Mouse (Mus musculus): ENCODE data around the gene Topbp1.
"Not testable (repeated sequence)": the region's sequence is repeated elsewhere in the genome, so short reads cannot be mapped to it uniquely, and the experiment has no call there.

Gene Topbp1

DNA sequence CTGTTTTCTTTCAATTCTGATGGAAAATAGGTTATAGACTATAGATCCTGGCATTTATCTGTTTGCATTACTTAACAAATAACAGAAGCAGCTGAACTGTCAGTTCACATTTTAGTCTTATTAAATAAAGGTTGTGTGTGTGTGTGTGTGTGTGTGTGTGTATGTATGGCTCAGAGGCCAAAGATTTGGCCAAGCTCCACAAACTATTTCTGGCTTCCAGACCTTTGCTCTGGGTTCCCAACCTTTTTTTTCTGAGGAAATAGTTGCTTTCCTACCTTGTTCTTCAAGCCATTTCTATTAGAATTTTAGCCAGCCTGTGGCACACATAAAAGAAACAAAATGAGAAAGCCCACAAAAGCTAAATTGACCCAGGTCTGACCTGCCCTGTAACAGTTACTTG, 43.8 kb downstream of the Topbp1 start:
- in situ Hi-C loops (cut with MboI), result no loop called here

GRCm38 (mm10) chr9:103353500-103354260, 48.7 kb downstream of the Topbp1 start:
- in situ Hi-C loops (cut with MboI), result not testable (repeated sequence)

GRCm38 (mm10) chr9:103357893-103358292, 52.9 kb downstream of the Topbp1 start:
- in situ Hi-C loops (cut with MboI), result no loop called here

GRCm38 (mm10) chr9:103358545-103358944, 53.5 kb downstream of the Topbp1 start:
- in situ Hi-C loops (cut with MboI), result no loop called here

DNA sequence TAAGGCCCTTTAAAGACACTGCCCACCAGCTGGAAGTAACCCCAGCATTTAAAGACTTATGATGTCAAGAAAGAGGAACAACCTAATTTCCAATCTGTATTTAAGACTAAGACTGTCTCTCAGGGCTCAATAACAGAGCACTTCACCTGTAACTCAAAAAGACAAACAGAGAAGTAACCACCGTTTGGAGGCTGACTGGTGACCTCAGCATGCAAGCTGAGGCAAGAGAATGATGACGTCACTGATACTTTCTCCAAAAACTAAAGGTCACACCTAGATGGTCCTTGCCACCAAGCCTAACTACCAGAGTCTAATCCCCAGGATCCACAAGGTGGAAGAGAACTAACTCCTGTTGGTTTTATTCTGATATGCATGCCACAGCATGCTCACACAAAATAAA, 55.6 kb downstream of the Topbp1 start:
- in situ Hi-C loops (cut with MboI), result loop anchor here (5.0 kb wide), 1 partner anchor 77 kb away; no protein-coding TSS in a partner anchor

GRCm38 (mm10) chr9:103363088-103363487, 58.1 kb downstream of the Topbp1 start:
- in situ Hi-C loops (cut with MboI), result loop anchor here (5.0 kb wide), 1 partner anchor 74 kb away; no protein-coding TSS in a partner anchor

DNA sequence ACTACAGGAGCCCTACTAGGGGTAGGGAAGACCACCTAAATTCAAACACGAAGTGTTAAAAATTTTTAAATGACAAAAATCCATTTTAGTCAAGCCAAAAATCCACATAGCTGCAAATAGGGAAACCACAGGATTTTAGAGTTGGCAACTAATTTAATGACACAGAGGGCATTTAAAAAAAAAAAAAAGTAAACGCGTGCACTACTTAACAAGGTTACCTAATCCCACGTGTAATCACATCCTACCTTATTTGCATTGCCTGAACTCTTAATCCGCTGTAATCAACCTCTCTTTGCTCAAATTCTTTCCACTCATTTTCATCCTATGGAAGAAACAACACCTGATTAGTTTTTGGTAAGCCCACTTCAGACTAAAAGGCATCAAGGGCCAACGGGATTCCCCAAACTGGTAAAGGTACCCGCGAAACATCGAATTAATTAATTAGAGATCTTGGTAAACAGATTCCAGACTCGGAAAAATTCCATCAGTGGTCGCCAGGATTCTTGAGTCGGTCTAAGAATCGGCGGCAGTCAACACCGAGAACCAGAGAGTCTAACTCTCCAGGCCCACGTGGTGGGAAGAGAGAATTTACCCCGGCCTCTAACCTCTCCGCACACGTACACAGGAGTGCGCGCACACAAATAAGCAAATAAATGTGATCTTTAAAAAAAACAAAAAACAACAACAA, 58.9 kb downstream of the Topbp1 start:
- in situ Hi-C loops (cut with MboI), result loop anchor here (5.0 kb wide), 1 partner anchor 73 kb away; no protein-coding TSS in a partner anchor

DNA sequence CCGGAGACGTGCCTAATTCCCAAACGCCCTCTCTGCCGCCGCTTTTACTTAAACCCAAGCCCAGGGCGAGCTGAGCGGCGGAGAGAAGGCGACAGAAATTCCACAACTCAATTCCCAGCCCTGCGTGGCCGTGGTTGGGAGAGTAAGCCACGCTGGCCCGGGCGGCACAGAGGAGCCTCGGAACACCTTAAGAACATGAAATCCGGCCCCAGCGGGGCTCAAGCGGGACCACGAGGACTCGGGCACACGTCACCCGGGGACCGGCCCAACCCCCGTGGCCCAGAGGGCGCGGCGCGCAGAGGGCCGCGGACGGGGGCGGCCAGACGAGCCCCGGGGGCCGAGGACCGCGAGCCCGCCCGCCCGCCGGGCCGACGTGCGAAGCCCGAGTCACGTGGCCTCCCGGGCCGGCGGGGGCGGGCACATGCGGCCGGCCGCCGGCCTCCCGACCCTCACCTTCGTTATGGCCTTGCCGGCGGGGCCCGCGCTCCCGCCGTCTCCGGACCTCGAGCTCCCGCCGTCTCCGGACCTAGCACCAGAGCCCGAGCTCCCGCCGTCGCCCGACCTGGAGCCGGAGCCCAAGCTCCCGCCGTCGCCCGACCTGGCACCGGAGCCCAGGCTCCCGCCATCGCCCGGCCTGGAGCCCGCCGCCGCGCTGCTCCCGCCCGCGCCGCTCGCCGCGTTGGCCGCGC, 59.7 kb downstream of the Topbp1 start:
- in situ Hi-C loops (cut with MboI), result loop anchor here (5.0 kb wide), 1 partner anchor 73 kb away; no protein-coding TSS in a partner anchor

GRCm38 (mm10) chr9:103365290-103366247, 60.6 kb downstream of the Topbp1 start, which contains the start of gene Cdv3:
Gene Cdv3, minus strand, starts transcription at chr9:103365840.
- in situ Hi-C loops (cut with MboI), result no loop called here

DNA sequence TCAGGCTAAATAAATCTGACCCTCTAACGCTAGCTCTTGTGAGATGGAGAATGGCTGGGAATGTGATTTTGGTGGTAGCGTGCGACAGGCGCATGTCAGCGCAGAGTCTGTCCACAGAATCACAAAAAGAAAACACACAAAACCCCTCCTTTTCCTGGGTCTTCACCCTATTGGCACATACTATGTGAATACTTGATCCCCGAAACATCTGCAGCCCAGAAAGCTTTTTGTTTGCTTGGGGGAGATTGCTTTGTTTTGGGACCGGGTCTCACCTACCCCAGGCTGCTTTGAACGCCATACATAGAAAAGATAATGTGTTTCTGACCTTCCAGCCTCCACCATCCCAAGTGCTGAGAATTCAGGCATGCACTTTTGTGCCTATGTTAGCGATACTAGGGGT, 61.3 kb downstream of the Topbp1 start:
- in situ Hi-C loops (cut with MboI), result no loop called here

DNA sequence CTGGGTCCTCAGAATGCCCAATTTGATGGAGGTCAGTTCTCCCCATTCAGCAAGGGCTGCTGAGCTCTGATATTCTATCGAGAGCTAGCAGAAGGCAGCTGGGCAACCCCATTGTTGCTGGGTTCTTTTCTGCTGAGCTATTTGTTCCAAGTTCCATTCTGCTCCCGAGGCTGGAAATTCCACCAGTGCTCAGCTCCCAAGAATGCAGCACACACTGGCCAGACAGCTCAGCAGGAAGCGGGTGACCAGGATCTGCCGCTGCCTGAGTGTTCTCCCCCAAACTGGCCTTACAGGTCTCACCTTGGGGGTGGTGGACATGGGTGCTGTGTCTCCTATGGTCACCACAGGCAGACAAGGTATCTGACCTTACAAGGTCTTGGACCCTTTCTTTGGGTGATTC, 64.9 kb downstream of the Topbp1 start:
- in situ Hi-C loops (cut with MboI), result no loop called here

DNA sequence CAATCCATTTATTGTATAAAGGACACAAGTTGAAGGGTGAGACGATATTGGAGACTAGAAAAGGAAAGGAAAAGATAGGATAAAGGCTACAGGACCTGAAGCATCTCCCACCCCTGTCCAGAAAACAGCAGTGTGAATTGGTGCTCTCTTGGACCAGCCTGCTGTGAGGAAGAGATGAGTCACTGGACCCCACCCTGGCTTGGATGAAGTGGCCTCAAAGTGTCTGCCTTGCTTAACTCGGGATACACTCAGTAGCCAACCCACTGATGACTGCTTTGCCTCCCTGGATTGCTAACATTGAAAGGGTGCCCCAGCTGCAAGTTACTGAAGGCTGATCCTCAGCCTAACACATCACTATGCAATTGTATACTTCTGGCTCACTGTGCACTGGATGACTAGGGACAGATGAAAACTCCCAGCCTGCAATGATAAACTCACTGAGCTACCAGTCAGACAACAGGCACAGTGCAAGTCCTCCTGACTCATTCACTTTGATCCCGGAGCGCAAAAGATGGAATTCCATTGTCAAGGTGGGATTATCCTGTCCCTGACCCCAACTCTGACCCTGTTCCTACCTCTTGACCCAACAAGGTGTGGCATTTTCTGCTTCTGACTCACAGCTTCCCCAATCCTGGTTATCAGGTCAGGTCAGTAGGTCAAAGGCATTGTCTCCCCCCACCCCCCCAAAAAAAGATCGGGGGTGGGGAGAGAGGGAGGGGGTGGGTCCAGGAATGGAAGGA, 67.4 kb downstream of the Topbp1 start:
- in situ Hi-C loops (cut with MboI), result no loop called here

DNA sequence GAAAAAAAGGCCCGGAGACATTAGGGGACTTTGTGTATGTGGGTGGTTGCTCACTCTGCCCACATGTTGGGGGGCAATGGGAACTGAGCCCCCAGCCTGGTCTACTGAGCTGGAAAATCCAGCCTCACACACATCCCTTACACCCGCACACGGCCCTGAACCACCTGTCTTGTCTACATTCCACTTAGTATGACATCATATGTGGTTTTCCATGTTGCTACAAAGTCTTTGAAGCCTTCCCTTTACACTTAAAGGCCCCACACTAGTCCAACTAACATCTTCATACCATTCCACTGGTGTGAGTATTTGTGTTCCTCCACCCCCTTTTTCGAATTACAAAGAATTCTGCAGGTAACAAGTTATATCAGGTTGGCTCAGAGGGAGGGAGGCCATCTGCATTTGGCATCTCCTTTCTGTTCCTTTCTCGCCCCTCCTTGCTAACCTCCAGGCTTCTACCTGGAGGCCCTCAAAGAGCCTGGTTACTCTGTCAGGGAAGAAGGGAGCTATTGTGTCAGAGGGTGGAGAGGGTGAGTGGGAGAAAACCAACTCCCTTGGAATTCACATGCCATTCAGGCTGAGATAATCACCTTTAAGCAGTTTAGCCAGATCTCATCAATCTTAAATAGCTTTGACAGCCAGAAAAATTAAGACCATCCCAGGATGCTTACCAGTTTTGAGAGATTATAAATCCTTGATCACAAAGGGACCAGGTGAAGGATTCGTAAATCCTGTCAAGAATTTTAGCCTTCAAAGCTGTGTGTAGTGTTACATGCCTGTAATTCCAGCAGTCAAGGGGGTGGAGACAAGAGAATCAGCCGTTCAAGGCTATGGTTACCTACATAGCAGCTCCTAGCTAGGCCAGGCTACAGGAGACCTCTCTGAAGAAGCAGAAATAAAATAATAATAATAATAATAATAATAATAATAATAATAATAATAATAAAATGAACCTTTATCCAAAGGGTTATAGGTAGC, 71.6 kb downstream of the Topbp1 start:
- in situ Hi-C loops (cut with MboI), result no loop called here

DNA sequence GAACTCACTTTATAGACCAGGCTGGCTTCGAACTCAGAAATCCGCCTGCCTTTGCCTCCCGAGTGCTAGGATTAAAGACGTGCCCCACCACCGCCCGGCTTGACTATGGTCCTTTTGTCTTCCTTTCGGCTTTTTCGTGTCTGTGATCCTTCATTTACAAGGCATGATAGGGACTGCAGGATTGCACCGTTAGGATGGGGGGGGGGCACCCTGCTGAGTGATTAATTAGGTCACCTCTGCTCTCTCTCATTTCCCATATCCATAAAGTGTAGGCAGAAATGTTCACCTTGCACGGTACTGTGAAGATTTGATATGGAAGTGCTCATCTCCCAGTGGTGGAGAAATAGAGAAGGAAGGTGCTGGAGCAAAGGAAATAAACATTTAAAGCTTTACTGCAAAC, 73.7 kb downstream of the Topbp1 start:
- in situ Hi-C loops (cut with MboI), result no loop called here

DNA sequence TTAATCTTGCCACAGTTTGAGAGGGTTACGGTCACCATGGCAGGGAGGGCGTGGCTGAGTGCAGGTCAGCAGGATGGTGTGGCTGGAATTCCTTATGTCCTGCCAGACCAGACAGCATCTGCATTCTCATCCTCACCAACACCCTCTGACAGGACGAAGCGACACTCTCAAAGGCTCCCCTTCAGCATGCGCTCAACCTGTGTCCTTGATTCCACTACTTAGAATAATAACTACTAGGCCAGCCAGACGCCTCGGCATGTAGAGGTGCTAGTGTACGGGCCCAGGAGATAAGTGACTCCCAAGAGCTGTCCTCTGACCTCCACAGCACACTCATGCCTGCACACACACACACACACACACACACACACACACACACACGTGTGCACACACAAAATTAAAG, 74.2 kb downstream of the Topbp1 start:
- in situ Hi-C loops (cut with MboI), result no loop called here

- in situ Hi-C loops (cut with MboI), result no loop called here
Measured at GRCm38 (mm10) chr9:103380566-103380965, 75.6 kb downstream of the Topbp1 start.

DNA sequence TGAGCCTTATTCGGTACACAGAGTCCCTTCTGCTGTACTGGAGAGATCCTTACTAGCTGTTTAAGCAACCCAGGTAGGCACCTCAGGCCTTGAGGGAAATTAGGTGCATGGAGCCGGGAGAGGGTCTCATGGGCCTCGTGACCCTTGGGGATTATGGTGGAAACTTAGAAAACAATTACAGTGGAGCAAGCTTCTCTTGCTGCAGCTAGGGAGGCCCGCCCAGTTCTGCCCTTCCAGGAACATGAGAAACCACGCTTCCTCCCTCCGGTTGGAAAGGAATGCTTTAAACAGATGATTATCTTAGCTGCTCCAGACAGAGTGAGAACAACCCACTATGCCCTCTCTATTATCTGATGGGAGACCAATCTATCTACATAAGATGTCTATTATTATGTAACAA, 78.0 kb downstream of the Topbp1 start:
- in situ Hi-C loops (cut with MboI), result no loop called here

GRCm38 (mm10) chr9:103383576-103383975, 78.6 kb downstream of the Topbp1 start:
- in situ Hi-C loops (cut with MboI), result no loop called here

- in situ Hi-C loops (cut with MboI), result no loop called here
Measured at GRCm38 (mm10) chr9:103384141-103384796, 79.3 kb downstream of the Topbp1 start.
